Mouse (Mus musculus) layer of hippocampus, postnatal 14 days (tissue): ENCODE results near the gene Rapgef6. TPM values are rescaled to one million over a fixed set of nuclear protein-coding genes. Genes with fewer than 3 reads are reported as not detected.

Experiments used
- DNase-seq, 2 experiments: peaks; one replicate each; pipeline ENCODE4 v3.0.0; 2021 to 2022; ENCODE audit warnings: low spot score in 2 of 2, mixed read lengths in 1 of 2
- long read RNA-seq, 2 experiments: library from polyadenylated mRNA; stranded (forward); transcript quantifications; one replicate each; pipeline ENCODE4 v2.0.0; 2021
- total RNA-seq, 2 experiments: library from RNA; stranded (reverse); gene quantifications; 2 replicates each; pipeline ENCODE4 v1.2.3; 2021

The Rapgef6 gene
- total RNA-seq, result 10 to 100 TPM; 36.6 to 38.4 TPM
- long read RNA-seq, experiment 1, partial matches to known transcripts, result 1 of 2 reads
- long read RNA-seq, experiment 1, other reads (novel, unspliced or antisense), result 1 of 2 reads
- long read RNA-seq, experiment 2, partial matches to known transcripts, result 1 of 6 reads
- long read RNA-seq, experiment 2, other reads (novel, unspliced or antisense), result 5 of 6 reads

GRCm38 (mm10) chr11:54522529-54523430 lies at the start of gene Rapgef6:
Rapgef6 (plus strand) TSS chr11:54522847.
- DNase-seq, result peak; percentile 97 to 99

- no peak for DNase-seq
Observed at GRCm38 (mm10) chr11:54478414-54478813, 44.2 kb upstream of the Rapgef6 start.

- DNase-seq, result no peak
Observed at GRCm38 (mm10) chr11:54486041-54486440, 36.6 kb upstream of the Rapgef6 start.

- DNase-seq, result no peak
Observed at GRCm38 (mm10) chr11:54491946-54492558, 30.6 kb upstream of the Rapgef6 start.

- no peak for DNase-seq
Observed at GRCm38 (mm10) chr11:54492559-54492958, 30.1 kb upstream of the Rapgef6 start.

GRCm38 (mm10) chr11:54499838-54500237 lies 22.8 kb upstream of the Rapgef6 start:
- DNase-seq, result no peak

GRCm38 (mm10) chr11:54502546-54503245 lies 20.0 kb upstream of the Rapgef6 start:
- no peak for DNase-seq

- DNase-seq, result no peak
Observed at GRCm38 (mm10) chr11:54513584-54513983, 9.1 kb upstream of the Rapgef6 start.

- DNase-seq, result no peak
Observed at GRCm38 (mm10) chr11:54521927-54522528, 619 bp upstream of the Rapgef6 start.

- DNase-seq, result no peak
Observed at GRCm38 (mm10) chr11:54523431-54524001, 869 bp downstream of the Rapgef6 start.

GRCm38 (mm10) chr11:54528002-54528401 lies 5.4 kb downstream of the Rapgef6 start:
- no peak for DNase-seq

GRCm38 (mm10) chr11:54530391-54530790 lies 7.7 kb downstream of the Rapgef6 start:
- no peak for DNase-seq

- DNase-seq, result no peak
Observed at GRCm38 (mm10) chr11:54530916-54531315, 8.3 kb downstream of the Rapgef6 start.

- DNase-seq, result no peak
Observed at GRCm38 (mm10) chr11:54533834-54534233, 11.2 kb downstream of the Rapgef6 start.

GRCm38 (mm10) chr11:54534871-54535270 lies 12.2 kb downstream of the Rapgef6 start:
- DNase-seq, result peak; percentile 62 to 70

- no peak for DNase-seq
Observed at GRCm38 (mm10) chr11:54539031-54539430, 16.4 kb downstream of the Rapgef6 start.

- no peak for DNase-seq
Observed at GRCm38 (mm10) chr11:54539486-54539885, 16.8 kb downstream of the Rapgef6 start.

GRCm38 (mm10) chr11:54540328-54540727 lies 17.7 kb downstream of the Rapgef6 start:
- peak in 1 of 2 experiments; percentile 27 for DNase-seq

- no peak for DNase-seq
Observed at GRCm38 (mm10) chr11:54542414-54542813, 19.8 kb downstream of the Rapgef6 start.

GRCm38 (mm10) chr11:54554970-54555369 lies 32.3 kb downstream of the Rapgef6 start:
- no peak for DNase-seq

GRCm38 (mm10) chr11:54562761-54563160 lies 40.1 kb downstream of the Rapgef6 start:
- no peak for DNase-seq
